Mouse (Mus musculus): ENCODE data around the gene Pole2.
"Not testable (repeated sequence)": the region's sequence is repeated elsewhere in the genome, so short reads cannot be mapped to it uniquely, and the experiment has no call there.

Pole2 gene

GRCm38 (mm10) chr12:69181800-69182199 is 46.2 kb downstream of the Pole2 start:
- in situ Hi-C loops (cut with MboI, MseI), result no loop called here

- in situ Hi-C loops (cut with MboI, MseI), result no loop called here
These were observed 48.6 kb downstream of the Pole2 start for GRCm38 (mm10) chr12:69179371-69179770.

DNA sequence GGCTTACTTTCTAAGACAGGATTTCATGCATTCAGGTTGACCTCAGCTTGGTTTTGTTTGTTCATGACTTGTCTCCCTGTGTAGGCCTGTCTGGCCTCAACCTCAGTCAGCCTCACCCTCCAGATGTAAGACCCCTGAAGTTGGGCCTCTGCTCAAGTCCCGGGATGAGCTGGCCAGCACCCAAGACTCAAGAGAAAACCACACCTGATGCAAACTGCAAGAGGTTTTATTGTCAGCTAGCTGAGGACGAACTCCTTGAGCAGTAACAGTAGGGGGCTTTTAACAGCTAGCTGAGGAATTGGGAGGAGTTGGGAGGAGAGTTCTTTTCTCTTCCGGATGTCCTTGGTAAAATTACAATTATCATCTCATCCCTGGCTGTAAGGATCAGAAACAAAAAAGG is 50.5 kb downstream of the Pole2 start:
- in situ Hi-C loops (cut with MboI, MseI), result no loop called here

DNA sequence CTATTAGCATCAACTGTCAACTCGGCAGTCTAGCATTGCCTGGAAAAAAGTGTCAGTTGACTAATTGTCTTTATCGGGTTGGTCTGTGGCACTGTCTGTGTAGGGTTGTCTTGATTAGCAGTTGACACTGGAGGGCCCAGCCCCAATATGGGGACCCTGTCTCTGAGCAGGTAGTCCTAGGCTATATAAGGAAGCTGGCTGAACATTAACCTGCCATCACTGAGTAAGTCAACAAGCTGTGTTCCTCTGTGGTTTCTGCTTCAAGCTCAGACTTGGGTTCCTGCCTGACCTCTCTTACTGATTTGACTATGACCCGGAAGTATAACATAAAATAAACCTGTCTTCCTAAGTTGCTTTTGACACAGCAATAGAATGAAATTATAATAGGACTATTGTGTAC is 52.0 kb downstream of the Pole2 start:
- in situ Hi-C loops (cut with MboI, MseI), result no loop called here

DNA sequence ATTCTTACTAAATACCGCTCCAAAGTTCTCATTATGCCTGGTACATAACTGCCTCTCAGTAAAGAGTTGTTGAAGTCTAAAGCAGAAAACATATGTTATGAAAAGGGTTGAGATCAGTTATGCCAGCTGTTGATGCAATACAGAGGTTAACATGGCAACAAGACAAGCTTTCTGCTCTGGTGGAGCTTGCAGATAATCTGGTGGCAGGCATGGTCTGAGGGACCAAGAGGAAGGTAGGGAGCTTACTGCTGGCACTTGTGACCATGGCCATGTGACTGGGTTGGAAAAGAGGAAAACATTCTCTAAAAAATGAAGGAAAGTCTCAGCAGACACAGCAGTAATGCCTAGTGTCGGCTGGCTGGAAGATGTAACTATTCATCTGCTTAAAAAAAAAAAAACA is 56.7 kb downstream of the Pole2 start:
- in situ Hi-C loops (cut with MboI, MseI), result no loop called here

DNA sequence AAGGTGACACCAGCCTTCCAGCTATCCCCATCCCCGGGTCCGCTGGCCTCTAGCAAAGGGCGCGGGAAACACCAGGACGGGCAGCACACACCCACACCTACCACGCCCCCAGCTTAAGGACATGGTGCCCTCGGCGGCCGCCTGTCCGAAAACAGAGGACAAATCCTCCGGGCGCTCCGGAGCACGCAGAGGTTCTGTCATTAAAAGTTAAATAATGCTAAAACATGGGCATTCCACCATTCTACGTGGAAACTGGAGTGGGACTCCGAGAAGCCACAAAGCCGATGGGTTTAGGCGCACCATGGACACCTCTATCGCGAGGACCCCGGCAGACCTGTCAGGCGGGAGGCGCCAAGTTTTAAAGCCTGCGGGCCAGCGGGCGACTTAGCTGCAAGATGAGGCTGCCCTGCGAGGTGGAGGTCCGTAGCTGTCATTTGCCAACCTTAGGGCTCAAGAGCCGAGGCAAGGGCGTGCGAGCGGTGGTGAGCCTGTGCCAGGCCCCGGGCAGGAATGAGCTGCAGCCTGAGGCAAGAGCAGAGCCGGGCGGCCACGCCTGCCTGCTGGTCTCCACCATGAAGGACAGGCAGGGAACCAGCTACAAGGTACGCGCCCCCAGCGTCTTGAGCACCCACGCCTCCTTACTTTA is 59.4 kb downstream of the Pole2 start, which contains the start of gene Lrr1:
Gene Lrr1, plus strand, starts transcription at position 354 of the 646 bp plus-strand sequence.
- in situ Hi-C loops (cut with MboI, MseI), result no loop called here

DNA sequence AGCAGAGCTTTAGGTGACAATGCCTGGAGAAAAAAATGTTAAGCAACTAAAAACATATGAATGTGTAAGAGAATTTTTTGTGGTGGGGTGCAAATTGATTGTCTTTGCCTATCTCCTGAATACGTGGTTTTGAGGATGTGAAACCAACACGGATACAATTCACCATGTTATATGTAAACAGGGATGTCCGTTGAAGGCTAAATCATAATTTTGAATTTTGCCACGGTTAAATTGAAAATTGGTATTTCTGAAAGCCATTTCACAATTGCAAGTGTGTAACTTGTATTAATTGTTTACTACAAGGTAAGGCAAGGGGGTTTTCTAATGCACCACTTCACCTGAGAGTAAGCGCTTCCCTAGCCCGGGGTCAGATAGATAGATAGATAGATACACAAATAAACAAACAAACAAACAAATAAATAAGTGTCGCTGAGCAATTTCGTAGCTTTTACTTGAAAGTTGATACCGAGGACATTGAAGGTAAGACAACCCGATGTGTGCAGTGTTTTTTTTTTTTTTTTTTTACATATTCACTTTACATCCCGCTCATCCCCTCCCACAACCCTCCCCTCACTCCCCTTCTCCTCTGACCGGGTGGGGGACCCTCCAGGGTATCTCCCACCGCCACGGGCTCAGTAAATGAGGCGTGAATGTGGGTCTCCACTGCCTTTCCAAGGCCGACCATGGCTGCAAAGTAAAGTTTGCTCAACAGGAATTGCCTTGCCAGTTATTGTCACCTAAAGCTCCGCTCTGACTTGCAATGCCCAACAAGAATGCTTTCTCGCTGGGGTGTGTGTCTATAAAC is 60.1 kb downstream of the Pole2 start:
- in situ Hi-C loops (cut with MboI, MseI), result no loop called here

DNA sequence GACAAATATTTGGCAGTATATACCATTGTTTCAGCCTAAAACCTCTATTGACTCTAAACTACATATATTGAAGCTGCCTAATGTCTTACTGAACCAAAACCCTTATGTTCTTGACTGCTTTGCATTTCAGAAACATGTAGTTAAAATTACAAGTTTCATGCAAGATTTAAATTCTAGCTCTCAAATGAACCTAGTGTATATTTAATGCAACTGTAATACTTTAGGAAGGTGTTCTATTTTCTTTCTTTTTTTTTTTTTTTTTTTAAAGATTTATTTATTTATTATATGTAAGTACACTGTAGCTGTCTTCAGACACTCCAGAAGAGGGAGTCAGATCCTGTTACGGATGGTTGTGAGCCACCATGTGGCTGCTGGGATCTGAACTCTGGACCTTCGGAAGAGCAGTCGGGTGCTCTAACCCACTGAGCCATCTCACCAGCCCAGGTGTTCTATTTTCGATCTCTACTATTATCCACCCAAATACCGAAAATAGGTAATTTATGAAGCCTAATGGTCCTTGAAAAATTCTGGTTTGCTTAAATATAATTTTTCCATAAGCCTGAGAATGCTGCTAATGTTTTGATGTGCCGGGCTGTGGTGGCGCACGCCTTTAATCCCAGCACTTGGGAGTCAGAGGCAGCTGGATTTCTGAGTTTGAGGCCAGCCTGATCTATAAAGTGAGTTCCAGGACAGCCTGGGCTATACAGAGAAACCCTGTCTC is 61.0 kb downstream of the Pole2 start:
- in situ Hi-C loops (cut with MboI, MseI), result not testable (repeated sequence)

- in situ Hi-C loops (cut with MboI, MseI), result no loop called here
These were observed 63.1 kb downstream of the Pole2 start for GRCm38 (mm10) chr12:69164904-69165303.

DNA sequence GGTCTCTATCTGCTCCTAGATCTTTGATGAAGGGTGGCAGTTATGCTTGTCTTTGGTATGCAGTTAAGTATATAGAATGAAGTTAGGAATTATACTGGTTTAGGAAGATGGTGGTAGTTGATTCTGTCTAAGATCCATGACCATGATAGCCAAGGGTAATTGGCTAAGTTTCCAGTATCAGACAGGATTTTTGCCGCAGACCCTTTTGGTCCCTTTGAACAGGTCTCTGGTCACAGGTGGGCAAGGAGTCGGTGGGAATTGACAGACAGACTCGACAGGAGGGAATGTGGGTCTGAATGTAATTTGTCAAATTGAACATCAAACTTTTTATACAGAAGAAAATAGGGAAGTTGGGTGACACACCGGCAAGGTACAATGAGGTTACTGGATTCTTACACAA is 64.4 kb downstream of the Pole2 start:
- in situ Hi-C loops (cut with MboI, MseI), result not testable (repeated sequence)

DNA sequence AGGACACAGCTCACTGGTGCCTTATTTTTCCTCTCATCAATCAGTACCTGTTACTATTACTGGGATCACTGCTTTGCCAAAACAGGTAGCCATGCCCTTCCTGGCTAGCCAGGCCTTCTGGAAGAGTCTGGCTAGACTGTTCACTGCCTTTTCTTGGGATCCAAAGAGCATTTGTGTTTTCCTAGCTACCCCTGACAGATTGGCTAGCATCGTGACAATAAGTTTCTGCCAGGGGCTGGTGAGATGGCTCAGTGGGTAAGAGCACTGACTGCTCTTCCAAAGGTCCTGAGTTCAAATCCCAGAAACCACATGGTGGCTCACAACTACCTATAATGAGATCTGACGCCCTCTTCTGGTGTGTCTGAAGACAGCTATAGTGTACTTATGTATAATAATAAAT is 67.3 kb downstream of the Pole2 start:
- in situ Hi-C loops (cut with MboI, MseI), result not testable (repeated sequence)

- in situ Hi-C loops (cut with MboI, MseI), result no loop called here
These were observed 68.4 kb downstream of the Pole2 start for GRCm38 (mm10) chr12:69159578-69159940.

DNA sequence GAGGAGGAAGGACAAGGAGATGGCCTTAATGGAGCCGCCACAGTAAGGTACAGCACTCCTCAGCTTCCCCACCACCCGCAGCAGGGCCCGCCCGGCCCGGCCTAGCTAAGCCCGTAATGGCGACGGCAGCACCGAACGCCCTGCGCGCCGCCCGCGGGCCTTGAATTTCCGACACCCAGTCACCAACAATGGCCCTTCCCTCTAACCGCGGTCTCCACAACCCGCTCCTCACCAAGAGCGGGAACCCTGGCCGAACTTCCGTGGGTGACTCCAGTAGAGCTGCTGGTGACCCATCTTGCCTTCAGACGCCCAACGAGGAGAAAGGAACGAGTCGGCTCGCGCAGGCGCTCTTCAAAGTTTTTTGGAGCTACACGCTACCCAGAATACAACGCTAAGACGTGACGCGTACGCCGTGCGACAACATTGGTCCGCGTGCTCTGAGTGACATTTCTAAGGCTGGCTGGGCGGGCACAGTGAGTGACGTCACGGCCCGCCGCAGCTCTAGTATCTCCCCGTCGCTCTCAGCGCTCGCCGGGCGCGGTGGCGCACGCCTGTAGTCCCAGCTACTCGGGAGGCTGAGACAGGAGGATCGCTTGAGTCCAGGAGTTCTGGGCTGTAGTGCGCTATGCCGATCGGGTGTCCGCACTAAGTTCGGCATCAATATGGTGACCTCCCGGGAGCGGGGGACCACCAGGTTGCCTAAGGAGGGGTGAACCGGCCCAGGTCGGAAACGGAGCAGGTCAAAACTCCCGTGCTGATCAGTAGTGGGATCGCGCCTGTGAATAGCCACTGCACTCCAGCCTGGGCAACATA is 69.0 kb downstream of the Pole2 start, which contains the start of gene Rps29:
Gene Rps29, minus strand, starts transcription at position 422 of the 813 bp plus-strand sequence.
- in situ Hi-C loops (cut with MboI, MseI), result not testable (repeated sequence)

DNA sequence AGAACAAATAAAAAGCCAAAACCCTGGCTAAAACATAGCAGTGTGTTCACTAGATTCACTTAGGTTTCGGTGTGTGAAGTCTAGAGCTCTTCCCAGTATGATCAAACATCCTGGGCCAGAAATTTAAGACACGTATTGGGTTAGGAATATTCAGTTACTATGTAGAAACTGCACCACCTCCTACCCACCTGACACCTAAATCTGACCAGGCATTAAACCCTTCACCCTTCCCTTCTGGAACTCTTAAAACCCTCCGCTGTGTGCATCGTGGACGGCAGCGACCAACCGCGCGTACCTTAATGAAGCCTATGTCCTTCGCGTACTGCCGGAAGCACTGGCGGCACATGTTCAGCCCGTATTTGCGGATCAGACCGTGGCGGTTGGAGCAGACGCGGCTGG is 69.6 kb downstream of the Pole2 start:
- in situ Hi-C loops (cut with MboI, MseI), result no loop called here

DNA sequence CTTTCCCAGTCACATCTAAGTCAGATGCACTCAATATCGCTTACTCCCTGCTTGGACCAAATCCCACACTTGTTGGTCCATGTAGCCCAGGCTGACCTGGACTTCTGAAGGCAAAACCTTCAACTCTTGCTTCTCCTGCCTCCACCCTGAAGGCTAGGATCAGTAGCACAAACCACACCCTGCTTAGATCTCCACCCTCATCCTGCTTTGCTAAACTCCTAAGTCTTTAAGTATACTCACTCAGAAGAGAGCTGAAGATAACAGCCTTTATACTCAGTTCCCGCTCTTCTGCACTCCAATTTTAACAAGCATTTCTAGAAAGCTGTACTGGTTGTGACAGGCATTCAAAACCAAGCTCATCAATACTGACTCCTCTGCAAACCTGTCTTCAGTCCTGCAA is 70.9 kb downstream of the Pole2 start:
- in situ Hi-C loops (cut with MboI, MseI), result no loop called here

- in situ Hi-C loops (cut with MboI, MseI), result no loop called here
These were observed 71.6 kb downstream of the Pole2 start for GRCm38 (mm10) chr12:69156436-69156835.

GRCm38 (mm10) chr12:69155923-69156322 is 72.1 kb downstream of the Pole2 start:
- in situ Hi-C loops (cut with MboI, MseI), result no loop called here

All from T-helper 17 cell (primary cell).